Mouse (Mus musculus) midbrain, embryonic 11.5 days (tissue): ENCODE data around the gene Prtn3. TPM values are rescaled to one million over a fixed set of nuclear protein-coding genes. Genes with fewer than 3 reads are reported as not detected.

ENCODE experiments used
- ATAC-seq: fragments of 200-750 bp; cut with Nextera tagmentation; 2 replicates; pipeline ENCODE4 v1.8.0; 2017; ENCODE audit warnings: moderate TSS enrichment, moderate library complexity; ENCODE audit not compliant: low FRiP score
- DNase-seq: peaks from one replicate; pipeline ENCODE4 v3.0.0; 2015; ENCODE audit warnings: low spot score; ENCODE audit errors: missing footprints
- H3K27ac ChIP-seq: fragments of 300-500 bp; sonication (generic); 2 replicates; pipeline ENCODE4 v1.5.1; 2014; ENCODE audit warnings: low read depth, low read length
- H3K27me3 ChIP-seq: fragments of 300-500 bp; sonication (generic); 2 replicates; pipeline ENCODE4 v1.6.1; 2014; ENCODE audit warnings: mild to moderate bottlenecking, low read length, moderate library complexity, mixed read lengths; ENCODE audit not compliant: control insufficient read depth, insufficient read depth
- H3K36me3 ChIP-seq: fragments of 300-500 bp; sonication (generic); 2 replicates; pipeline ENCODE4 v1.6.1; 2014; ENCODE audit warnings: mild to moderate bottlenecking, low read length, moderate library complexity, mixed read lengths; ENCODE audit not compliant: control insufficient read depth, insufficient read depth
- H3K4me1 ChIP-seq: fragments of 300-500 bp; sonication (generic); 2 replicates; pipeline ENCODE4 v1.6.1; 2014; ENCODE audit warnings: low read length; ENCODE audit not compliant: control insufficient read depth, insufficient read depth
- H3K4me2 ChIP-seq: fragments of 300-500 bp; sonication (generic); 2 replicates; pipeline ENCODE4 v1.6.1; 2014; ENCODE audit warnings: mild to moderate bottlenecking, moderate library complexity
- H3K4me3 ChIP-seq: fragments of 300-500 bp; sonication (generic); 2 replicates; pipeline ENCODE4 v1.5.1; 2014; ENCODE audit warnings: low read depth, low read length
- H3K9ac ChIP-seq: fragments of 300-500 bp; sonication (generic); 2 replicates; pipeline ENCODE4 v1.6.1; 2014; ENCODE audit warnings: low read length
- H3K9me3 ChIP-seq: fragments of 300-500 bp; sonication (generic); 2 replicates; pipeline ENCODE4 v1.6.1; 2016; ENCODE audit warnings: low read length; ENCODE audit not compliant: control insufficient read depth
- WGBS: fragments of 180-500 bp; shearing (Covaris S2); extraction: QIAGEN DNeasy Blood & Tissue Kit; methylation state at CpG from one replicate; pipeline ENCODE4 v1.1.7; 2014; 5-methylcytosine and 5-hydroxymethylcytosine counted together
- polyA plus RNA-seq: library from polyadenylated mRNA; unstranded; fragments of >200 nt; fragmentation: Nextera tagmentation; extraction: Ambion mirVana; gene quantifications from 2 replicates; pipeline ENCODE4 v1.2.1, GENCODE M21; 2014

The Prtn3 gene
- polyA plus RNA-seq, 1 experiment from 2014 or later: 11.9 TPM

DNA sequence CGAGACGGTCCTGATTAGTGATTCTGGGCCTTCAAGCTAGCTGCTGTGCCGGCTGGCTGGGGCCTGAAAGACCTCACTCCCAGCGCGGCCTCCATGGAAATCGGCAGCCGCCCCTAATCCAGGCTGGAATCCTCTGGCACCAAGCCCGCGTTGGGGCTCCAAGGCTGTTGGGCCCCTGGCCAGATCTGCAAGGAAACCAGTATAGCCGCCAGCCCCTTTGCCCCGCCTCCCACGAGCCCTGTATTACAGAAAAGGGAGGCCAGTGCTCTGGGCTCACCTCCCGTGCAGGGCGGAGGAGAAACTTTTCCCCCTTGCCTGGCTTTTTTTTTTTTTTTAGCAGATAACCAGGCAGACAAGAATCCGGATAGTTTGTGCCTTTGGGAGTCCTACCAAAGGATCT lies 20.9 kb upstream of the Prtn3 start:
- peak overlapping the region; percentile 84 for H3K9ac ChIP-seq
- H3K36me3 ChIP-seq: peaks cover 13% of the 10 kb centered on the region
- WGBS: 0% methylated on average over 15 of the region's 15 CpGs
- peak; percentile 97 for DNase-seq
- H3K27me3 ChIP-seq: no peaks in the 10 kb centered on the region
- H3K9me3 ChIP-seq: no peaks in the 10 kb centered on the region
- ATAC-seq: peak; percentile 25; the same call in 1 of the 2 replicates
- H3K4me3 ChIP-seq: peak overlapping the region; percentile 100
- H3K4me1 ChIP-seq: peaks cover 46% of the 10 kb centered on the region
- peak overlapping the region; percentile 100 for H3K27ac ChIP-seq
- H3K4me2 ChIP-seq: peak overlapping the region; percentile 79

DNA sequence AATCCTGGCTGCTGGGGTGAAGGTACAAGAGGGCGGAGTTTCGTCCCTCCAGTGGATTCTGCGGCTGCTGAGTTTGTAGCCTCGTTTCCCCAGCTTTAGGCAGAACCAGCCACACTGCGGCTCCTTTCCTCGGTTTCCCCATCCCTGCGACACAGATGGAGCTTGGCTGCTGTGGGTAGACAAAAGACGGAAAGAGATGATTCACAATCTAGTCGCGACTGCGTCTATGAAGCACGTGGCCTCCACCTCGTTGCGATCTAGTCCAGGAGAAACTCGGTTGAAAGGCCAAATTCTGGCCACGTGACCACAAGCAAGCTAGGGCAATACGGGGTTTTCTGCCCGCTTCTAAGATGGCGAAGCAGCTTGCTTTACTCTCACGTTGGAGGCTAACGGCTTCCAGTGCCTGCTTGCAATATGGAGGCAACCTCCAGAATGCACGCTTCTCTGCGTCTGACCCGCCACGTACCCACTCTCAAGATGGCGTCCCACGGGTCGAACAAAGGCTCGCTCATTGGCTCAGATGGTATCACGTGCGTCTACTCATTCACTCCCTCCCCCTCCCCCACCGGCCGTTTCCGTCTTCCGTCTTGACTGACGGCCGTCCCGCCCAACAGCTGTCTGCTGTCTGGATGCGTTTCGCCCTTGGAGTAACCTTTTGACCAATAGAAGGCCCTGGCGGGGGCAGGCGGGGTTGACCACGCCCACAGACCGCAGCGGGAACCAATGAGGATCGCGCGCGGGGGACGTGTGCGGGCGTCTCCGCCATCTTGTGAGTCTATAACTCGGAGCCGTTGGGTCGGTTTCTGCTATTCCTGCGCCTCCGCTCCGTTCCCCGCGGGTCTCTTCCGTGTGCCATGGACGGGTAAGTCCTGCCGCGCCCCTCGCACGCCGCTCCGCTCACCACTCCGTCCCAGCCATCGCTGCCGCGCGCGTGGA lies 20.1 kb upstream of the Prtn3 start, which contains the start of gene Ptbp1:
Ptbp1 (plus strand) TSS at position 568 of the 936 bp plus-strand sequence.
- H3K27me3 ChIP-seq: no peaks in the 10 kb centered on the region
- peaks cover 13% of the 10 kb centered on the region for H3K36me3 ChIP-seq
- under 1% methylated on average over 74 of the region's 75 CpGs for WGBS
- ATAC-seq: peak; percentile 94
- H3K9me3 ChIP-seq: no peaks in the 10 kb centered on the region
- H3K27ac ChIP-seq: peak within 1 kb of the TSS; percentile 100
- peak within 1 kb of the TSS; percentile 100 for H3K4me3 ChIP-seq
- H3K4me2 ChIP-seq: peak within 1 kb of the TSS; percentile 97
- peaks cover 46% of the 10 kb centered on the region for H3K4me1 ChIP-seq
- DNase-seq: peak; percentile 99
- peak within 1 kb of the TSS; percentile 100 for H3K9ac ChIP-seq

DNA sequence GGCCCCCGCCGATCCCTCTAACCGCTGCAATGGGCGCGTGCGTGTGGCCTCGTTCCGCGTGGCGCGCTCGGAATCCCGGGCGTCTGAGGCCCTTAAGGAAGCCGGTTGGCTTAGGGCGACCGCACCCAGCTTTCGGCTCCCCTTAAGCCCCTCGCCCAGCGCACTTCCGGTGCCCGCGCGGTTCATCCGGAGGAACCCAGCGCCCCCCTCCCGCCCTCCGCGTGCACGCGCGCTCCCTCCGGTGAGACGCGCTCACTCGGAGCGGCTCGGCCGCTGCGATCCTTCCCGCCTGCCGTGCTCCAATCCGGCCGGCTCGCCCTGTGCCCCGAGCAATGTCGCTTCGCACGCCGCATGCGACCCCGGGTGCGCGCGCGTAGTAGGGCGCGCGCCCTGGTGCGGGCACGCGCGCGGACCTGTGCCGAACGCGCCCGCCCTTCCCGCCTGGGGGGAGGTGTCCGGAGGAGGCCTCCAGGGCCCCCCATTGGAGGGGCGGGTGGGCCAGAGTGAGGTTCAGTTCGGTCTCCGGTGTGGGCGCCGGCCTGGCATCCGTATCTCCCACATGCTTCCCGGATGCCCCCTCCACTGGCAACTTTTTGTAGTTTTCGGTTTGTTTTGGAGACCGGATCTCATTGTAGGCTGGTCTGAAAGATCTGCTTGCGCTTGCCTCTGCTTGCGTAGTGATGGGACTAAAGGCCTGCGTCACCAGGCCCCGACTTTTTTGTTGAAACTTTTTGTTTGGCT lies 19.3 kb upstream of the Prtn3 start:
- no peaks in the 10 kb centered on the region for H3K27me3 ChIP-seq
- H3K4me3 ChIP-seq: peak overlapping the region; percentile 100
- under 1% methylated on average over 82 of the region's 83 CpGs for WGBS
- H3K4me2 ChIP-seq: peak overlapping the region; percentile 97
- H3K27ac ChIP-seq: peak overlapping the region; percentile 100
- peaks cover 46% of the 10 kb centered on the region for H3K4me1 ChIP-seq
- H3K9ac ChIP-seq: peak overlapping the region; percentile 100
- H3K9me3 ChIP-seq: no peaks in the 10 kb centered on the region
- DNase-seq: peak; percentile 98
- peak; percentile 59 for ATAC-seq
- peaks cover 18% of the 10 kb centered on the region for H3K36me3 ChIP-seq

DNA sequence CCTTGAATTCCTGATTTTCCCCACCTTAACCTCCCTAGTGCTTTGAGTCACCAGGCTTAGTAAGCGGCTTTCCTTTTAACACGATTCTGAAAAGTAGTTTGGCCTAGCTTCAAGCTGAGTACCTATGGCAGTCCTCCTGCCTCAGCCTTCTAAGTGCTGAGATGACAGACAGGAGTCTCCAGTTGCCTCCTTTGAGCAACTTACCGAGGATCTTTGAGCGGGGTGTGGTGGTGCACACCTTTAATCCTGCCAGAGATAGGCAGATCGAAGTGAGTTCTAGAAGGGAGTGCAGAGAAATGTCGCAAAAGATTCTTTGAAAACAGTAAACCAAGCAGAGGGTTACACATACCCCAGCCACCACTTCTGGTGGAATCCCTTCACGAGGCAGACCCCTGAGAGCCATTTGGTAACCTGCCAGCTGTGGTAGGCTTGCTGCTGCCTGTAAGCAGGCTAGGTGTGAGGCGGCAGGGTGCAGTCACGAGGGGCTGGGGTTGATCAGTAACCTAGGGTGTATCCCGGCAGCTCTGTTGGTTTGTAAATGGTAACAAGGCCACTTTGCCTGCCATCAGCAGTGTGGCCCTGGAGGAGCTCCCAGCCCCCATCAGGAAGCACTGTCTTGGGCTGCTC lies 18.6 kb upstream of the Prtn3 start:
- DNase-seq: no peak
- peaks cover 46% of the 10 kb centered on the region for H3K4me1 ChIP-seq
- no peaks in the 10 kb centered on the region for H3K27me3 ChIP-seq
- H3K9ac ChIP-seq: peak overlapping the region; percentile 100
- H3K4me2 ChIP-seq: peak overlapping the region; percentile 97
- H3K36me3 ChIP-seq: peaks cover 25% of the 10 kb centered on the region
- H3K9me3 ChIP-seq: no peaks in the 10 kb centered on the region
- 6% methylated on average over 10 of the region's 10 CpGs for WGBS
- no peak overlapping the region for H3K27ac ChIP-seq
- H3K4me3 ChIP-seq: peak overlapping the region; percentile 100
- ATAC-seq: no peak

DNA sequence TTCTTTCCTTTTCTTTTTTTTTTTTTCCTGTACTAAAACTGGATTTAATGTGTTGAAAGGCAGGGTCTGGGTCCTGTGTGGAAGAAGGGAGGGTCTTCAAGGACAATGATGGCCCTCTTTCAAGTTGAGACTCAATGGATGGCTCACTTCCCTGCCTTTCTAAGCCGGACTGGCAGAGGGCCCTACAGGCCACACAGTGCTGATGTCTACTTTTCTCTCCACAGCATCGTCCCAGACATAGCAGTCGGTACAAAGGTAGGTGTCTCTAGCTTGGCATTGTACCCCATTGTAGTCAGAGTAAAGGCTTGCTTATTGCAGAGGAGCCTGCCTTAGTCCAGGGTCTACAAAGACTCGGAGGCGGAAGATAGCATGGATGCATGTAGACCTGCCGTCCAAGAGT lies 18.0 kb upstream of the Prtn3 start:
- Histone ChIP-seq H3K4me3 (peak overlapping the region; percentile 100), H3K27ac (no peak overlapping the region), H3K36me3 (peaks cover 31% of the 10 kb centered on the region), H3K9me3 (no peaks in the 10 kb centered on the region), H3K4me1 (peaks cover 45% of the 10 kb centered on the region), H3K27me3 (no peaks in the 10 kb centered on the region), H3K4me2 (peak overlapping the region; percentile 97), H3K9ac (peak overlapping the region; percentile 100)
- 56% methylated on average over 6 of the region's 6 CpGs for WGBS
- DNase-seq (no peak), ATAC-seq (no peak)

DNA sequence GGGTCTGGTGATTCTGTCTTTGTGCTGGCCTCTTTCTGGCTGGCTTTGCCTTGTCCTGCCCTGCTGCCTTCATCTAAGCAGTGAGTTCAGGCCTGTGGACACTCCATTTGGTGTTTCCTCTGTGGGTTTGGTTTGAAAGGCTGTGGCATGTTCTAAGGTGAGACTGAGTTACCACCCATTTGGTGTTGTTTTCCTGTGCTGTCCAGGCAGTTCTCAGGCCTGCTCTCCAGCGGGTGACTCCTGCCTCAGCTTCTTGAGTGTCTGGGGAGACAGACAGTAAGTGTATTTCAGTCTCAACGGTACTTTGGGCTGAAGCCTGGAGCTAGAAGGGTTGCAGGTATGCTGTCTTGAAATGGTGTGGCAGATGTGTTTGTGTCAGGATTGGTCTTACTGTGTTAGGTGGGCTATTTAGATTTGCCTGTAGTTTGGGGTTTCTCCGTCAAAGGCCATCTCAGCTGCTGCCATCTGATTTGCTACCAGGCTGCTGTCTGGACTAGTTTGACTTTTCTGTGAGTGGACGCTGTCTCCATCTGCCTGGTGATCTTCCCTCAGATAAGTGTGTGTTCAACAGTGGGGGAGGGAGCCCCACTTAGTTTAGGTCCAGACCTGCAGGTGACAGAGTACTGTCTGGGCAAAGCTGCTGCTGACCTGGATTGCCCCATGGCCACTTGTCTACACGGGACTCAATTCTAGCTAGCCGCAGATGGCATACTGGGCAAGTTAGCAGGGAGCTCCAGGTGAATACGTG lies 17.4 kb upstream of the Prtn3 start:
- Histone ChIP-seq H3K27ac (no peak overlapping the region), H3K9ac (peak overlapping the region; percentile 100), H3K36me3 (peaks cover 31% of the 10 kb centered on the region), H3K27me3 (no peaks in the 10 kb centered on the region), H3K9me3 (no peaks in the 10 kb centered on the region), H3K4me3 (peak overlapping the region; percentile 100), H3K4me1 (peaks cover 39% of the 10 kb centered on the region), H3K4me2 (peak overlapping the region; percentile 97)
- ATAC-seq: no peak
- DNase-seq: no peak
- WGBS: 73% methylated on average over 7 of the region's 7 CpGs

DNA sequence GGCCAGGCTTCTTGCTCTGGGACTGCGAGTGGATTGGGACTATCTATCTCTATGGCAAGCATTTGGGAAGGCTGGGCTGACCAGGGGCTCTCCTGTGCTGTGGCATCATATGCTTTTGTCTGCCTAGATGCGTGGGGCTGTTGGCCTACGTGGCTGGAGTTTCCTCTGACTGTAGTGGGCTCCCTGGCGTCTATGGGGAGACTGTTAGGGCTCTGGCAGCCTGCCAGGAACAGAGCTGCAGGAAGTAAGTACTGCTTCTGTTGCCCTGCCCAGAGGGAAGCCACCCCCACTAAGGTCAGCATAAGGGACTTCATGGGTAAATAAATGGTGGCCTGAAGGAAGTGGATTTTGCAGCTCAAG lies 16.8 kb upstream of the Prtn3 start:
- WGBS: 64% methylated on average over 4 of the region's 4 CpGs
- peak overlapping the region; percentile 100 for H3K4me3 ChIP-seq
- DNase-seq (no peak), ATAC-seq (no peak)
- H3K9ac ChIP-seq: peak overlapping the region; percentile 100; the same call in 1 of the 2 replicates
- no peak overlapping the region for H3K27ac ChIP-seq
- H3K36me3 ChIP-seq: peaks cover 36% of the 10 kb centered on the region
- H3K27me3 ChIP-seq: no peaks in the 10 kb centered on the region
- H3K9me3 ChIP-seq: no peaks in the 10 kb centered on the region
- peak overlapping the region; percentile 97 for H3K4me2 ChIP-seq
- peaks cover 34% of the 10 kb centered on the region for H3K4me1 ChIP-seq

DNA sequence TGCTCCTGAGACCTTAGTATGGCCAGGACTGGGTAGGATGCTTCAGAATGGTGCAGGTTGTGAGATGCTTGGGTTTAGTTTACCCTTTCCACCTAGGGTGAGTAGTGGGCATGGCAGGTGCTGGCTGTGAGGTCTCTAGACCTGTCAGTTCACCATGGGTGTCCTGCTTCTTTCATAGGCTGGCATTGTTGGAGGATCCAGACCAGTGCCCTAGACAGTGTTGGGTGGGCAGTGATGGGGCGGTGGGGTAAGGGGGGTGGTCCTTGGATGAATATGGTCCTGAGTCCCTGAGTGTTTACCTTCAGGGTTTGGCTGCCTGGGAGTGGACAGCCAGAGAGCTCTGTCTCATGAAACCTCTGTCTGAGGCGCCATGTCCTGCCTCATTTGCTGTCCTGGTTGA lies 16.4 kb upstream of the Prtn3 start:
- DNase-seq: no peak
- Histone ChIP-seq H3K4me3 (no peak overlapping the region), H3K36me3 (peaks cover 41% of the 10 kb centered on the region), H3K27ac (no peak overlapping the region), H3K4me1 (peaks cover 29% of the 10 kb centered on the region), H3K9me3 (no peaks in the 10 kb centered on the region), H3K4me2 (peak overlapping the region; percentile 97; the same call in 1 of the 2 replicates), H3K9ac (peak overlapping the region; percentile 14; the same call in 1 of the 2 replicates), H3K27me3 (no peaks in the 10 kb centered on the region)
- ATAC-seq: no peak
- WGBS: 86% methylated on average over 2 of the region's 2 CpGs
